Mouse (Mus musculus) thymus, postnatal 4 days (tissue): ENCODE measurements at regions not wholly inside any gene's neighbourhood (a gene's known extent, or its start where the extent isn't known, plus 50 kb on each side); places are given as distances from the start of the nearest gene placed in this dataset.

Source experiments
- DNase-seq: peaks from one replicate; pipeline ENCODE4 v3.0.0; 2021

DNA sequence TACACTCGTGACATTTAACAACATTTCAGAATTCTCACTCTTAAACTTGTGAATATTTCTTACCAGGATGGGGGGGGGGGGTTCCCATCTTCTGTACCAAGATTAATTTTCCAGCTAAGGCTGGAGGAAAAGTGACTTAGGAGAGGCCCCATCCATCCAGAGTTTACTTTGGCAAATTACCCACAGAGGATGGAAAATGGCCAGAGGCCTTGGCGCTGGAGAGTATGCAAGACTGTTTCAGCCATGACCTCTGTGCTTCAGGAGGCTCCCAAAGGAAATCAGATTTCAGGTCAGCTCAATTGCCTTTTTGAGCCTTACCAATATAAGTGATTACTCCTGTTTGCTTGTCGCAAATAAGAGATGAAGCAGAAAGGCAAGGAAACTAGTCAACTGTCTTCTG, 143.4 kb upstream of the F930015N05Rik start:
- no peak for DNase-seq

DNA sequence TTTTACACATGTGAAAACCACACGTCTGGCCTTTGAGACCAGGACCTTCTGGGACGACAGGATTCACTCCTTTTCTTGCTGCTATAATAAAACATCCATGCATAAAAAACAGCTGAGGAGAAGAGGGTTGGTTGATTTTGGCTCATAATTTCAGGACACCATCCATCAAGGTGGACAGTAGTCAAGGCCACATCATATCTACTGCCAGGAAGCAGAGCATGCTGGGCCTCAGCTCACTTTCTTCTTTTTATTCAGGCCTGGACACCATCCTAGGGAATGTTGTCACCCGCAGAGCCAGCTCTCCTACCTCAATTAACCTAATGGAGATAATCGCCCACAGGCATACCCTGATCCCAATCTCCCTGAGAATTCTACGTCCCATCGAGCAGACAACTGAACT, 149.6 kb upstream of the F930015N05Rik start:
- no peak for DNase-seq

DNA sequence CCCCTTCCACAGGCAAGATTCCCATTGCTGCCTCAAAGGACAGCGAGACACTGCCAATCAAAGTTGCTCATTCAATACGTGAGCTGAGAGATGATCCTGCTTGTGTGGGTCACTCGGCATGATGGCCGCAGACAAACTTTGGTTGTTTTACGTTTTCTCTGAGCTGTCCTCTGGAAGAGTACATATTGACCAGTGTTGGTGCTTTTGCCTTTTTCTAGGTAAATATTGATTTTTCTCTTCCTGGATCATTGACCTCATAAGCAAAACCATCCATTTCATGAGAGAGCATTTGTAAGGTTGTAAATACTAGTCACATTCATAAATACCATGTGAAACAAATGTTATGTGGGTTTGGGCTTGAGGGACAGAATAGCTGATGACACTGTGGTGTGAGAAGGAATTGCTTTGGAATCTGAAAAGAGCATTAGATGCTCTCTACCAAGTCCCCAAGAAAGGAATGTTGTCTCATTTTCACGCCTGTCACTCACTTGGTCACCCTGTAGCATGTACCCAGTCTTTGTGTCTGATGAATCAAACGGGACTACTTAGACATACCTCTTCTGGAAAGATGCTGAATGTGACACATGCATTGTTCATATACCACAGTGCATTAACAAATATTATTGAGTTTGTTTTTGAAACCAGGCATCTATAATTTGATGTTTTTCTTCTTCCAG, 150.7 kb upstream of the F930015N05Rik start:
- no peak for DNase-seq

DNA sequence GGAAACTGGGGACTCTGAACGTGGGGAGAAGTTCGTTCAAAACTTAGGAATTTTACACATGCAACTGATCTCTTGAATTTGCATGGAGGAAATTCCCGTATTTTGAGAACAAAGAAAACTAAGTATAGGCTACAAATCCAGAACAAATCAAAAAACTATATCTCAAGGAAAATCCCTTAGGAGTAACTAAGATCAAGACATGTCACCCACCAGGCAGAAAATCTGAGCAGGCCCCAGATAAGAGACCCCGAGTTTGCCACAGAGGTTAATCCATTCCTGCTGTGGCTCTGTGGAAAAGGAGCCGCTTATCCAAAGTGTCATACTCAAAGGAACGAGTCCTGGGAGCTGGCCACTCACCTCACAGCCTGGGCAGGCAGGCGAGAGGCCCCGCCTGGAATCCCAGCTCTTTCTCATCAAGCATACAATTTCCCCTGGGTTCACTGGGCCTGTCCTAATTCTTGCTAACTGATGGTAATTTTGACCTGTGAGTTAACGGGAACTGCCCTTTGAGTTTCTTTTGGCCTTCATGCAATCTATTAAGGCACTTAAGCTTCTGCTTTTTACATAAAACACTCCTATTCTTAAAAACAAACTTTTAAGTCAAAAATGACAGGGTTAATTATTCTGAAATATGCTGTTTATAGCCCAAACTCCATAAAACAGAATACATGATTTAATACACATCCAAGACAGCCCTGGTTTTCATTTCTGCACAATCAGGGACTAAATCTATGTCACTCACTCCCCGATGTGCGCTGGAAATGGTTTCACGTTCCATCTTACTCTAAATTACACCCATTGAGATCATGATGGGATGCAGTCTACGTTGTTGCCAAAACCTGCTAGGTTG, 151.5 kb upstream of the F930015N05Rik start:
- DNase-seq, result no peak

DNA sequence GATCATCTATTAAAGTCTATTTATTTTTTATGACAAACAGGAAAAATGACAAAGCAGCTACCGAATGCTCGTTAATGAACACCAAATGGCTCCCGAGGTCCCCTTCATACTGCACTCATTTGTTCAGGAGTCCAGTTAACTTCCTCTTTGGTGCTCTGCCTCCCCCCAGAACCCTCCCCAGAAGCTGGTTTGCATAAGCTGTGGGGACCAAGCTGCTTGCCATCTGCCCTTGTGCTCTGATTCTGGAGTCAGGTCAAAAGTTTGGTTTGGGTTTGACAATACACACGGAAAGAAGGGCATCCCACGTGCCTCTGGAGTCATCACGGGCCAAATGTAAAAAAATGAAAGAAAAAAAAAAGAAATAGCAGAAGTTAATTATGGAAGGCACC, 152.1 kb upstream of the F930015N05Rik start:
- DNase-seq, result no peak

DNA sequence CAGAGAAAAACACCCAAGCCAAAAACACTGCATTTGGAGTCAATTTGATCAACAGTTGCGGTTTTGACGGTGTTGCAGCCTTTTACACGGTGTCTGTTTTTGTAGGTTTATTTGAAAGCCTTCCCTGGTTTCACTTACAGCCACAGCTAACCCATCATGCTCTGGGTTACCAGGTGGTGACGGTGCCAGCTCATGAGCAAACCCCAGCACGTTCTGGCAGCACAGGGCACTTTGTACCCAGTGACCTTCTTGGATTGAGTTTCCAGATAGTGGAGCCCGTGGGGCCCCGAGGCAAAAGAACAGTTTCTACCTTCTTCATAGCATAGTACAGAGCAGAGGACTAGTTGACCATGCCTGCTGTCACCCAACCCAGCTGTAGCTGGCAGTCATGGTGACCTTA, 152.6 kb upstream of the F930015N05Rik start:
- no peak for DNase-seq

DNA sequence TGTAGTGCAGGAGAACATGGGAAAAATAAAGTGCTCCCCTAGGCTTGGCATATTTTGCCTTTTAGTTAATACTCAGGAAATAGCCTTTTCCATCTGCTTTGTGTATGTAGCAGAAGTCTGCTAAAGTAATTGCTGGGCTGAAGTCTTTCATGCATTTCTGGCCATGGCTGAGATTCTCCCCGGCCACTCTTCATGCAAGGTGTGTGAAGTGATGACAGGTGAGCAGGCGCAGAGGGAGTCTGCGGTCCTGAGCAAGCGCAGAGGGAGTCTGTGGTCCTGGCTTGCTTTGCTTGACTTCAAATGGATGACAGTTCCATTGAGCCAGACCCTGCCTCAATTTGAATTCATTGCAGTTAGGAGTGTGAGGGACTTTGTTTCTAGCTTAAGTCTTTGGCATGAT, 153.6 kb upstream of the F930015N05Rik start:
- no peak for DNase-seq

DNA sequence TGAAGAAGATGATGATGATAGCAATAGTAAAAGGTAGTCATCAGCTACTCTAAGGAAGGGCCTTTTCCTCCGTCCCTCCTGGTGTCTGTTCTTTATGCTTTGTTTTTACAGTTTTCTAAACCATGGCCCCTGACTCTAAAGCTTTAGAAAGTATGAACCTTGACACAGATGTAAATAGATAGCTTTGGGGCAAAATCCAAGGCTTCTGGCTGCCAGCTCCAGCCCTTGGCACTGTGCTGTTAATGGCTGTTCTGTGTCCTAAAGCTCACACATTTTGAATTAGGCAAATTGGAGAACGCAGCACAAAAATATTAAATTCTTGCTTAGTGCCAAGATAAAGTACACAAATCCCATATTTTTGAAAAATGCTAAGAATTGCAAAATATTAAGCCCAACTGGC, 155.8 kb upstream of the F930015N05Rik start:
- DNase-seq, result no peak

DNA sequence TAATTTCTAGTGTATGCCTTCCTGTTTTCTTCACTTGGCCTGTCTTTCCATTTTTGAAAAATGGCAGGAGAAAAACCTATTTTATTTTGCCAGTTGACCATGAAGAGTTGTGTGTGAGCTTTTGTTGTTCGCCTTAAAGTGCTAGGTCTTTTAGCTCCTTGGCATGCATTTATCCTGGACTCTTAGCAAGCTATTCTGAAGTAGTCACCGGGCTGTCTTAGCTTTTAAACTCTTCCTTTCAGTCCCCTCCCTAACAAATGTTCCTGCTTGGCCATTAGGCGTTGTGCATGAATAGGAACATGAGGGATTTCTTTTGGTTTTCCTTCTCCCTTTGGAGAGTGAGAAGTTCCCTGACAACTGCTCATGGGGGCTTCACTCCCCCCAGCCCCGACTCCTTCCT, 160.9 kb upstream of the F930015N05Rik start:
- no peak for DNase-seq

DNA sequence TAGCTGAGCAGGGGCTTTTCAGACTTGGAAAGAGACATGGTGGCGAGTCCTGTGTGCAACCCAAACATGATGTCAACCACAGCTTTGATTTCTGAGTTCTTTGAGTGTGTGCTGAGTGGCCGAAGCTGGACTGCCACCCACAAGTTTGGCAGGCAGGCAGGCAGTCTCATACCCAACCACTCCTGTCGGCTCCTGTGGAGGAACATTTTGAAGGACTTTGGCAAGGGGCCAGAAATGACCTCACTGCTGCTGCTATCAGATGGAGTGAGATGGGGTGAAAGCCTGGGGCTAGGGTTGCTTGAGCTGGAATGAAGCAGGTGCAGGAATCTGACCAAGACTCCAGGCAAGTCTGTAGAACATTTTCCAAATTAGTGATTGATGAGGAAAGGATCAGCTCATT, 162.7 kb upstream of the F930015N05Rik start:
- no peak for DNase-seq

DNA sequence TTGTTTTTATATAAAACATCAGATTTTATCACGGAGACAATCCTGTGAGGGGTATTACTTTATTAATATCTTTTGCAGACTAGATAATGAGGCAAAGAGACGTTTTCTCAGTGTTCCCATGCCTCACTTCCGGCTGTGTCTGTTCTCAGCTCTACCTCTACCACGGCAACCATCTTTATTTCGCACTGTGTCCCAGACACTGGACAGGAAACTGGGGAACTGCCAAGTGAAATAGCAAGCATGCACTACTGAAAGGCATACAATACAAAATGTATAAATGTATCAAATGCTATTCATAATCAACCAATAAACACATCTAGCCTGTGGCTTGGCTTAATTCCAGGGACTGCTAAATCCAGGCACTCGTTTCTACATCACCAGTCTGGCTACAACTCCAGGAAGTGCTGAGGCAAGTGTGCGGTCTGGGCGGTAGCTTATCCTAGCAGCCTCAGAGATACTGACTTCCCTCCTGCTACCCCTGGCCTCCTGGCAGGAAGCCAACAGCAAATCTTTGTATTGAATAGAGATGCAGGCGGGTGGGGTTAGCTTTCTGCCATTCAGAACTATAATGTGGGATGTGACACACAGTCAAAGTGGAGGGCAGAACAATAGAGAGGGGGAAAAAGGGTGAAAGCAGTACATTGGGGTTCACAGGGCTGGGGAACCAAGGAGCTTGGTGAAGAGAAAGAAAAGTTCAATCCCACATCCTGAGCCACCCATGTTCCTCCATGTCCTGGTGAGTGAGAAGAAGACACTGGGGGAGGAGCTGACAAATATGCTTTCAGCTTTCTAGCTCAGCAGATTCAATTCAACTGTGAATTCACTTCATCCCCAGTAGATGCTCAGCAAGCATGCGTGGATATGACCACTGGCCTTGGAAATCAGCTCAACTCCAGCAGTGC, 164.0 kb upstream of the F930015N05Rik start:
- peak; percentile 30 for DNase-seq

DNA sequence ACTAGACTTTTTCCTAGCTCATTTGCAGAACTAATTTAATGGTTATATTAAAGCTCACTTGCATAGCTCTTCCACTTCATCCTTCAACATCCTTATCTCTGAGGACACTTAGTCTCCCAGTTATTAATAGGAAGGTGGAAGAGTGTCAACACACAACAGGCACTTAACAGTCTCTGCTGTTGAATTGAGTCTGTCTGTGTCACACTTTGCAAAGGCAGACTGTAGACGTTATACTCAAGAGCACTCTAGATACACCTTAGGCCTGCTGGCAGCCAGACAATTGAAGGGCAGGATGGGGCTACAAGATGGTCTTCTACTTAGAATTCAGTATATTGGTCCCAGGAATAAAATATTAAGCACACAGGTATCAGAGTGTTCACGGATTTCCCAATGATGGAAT, 172.6 kb upstream of the F930015N05Rik start:
- DNase-seq, result no peak

DNA sequence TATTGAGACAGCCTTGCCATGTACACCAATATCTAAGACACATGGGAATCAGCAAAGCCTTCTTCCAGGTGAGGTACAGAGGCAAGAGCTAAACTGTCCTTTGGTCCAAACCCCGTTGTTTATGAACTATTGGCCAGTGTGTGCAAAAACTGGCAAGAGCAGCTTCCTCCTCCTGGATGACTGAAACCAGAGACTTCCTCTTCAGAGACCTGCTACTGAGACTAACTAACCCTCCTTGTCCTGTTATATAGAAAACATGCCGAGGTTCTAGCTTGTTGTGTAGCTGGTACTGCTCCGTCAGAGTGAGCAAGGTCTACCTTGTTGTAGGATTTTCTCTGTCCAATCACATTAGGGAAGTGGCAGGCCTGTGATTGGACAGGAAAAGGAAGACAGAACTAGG, 174.3 kb upstream of the F930015N05Rik start:
- no peak for DNase-seq

DNA sequence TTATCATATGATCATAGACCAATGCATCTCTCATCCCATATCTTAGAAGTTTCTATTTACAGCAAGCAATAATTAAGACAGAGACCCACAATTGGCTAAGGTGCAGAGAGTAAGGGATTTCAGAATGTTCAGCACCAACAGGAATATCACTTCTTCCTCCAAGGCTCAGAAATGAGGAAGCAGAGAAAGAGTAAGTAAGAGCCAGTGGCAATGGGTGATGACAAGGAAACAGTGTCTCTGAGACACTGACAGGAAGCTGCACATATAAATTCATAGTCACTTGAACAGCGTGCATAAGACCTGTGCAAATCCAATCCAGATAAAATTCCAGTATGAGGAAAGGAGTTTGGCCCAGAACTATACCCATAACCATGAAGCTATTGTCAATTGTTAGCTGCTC, 178.7 kb upstream of the F930015N05Rik start:
- no peak for DNase-seq

DNA sequence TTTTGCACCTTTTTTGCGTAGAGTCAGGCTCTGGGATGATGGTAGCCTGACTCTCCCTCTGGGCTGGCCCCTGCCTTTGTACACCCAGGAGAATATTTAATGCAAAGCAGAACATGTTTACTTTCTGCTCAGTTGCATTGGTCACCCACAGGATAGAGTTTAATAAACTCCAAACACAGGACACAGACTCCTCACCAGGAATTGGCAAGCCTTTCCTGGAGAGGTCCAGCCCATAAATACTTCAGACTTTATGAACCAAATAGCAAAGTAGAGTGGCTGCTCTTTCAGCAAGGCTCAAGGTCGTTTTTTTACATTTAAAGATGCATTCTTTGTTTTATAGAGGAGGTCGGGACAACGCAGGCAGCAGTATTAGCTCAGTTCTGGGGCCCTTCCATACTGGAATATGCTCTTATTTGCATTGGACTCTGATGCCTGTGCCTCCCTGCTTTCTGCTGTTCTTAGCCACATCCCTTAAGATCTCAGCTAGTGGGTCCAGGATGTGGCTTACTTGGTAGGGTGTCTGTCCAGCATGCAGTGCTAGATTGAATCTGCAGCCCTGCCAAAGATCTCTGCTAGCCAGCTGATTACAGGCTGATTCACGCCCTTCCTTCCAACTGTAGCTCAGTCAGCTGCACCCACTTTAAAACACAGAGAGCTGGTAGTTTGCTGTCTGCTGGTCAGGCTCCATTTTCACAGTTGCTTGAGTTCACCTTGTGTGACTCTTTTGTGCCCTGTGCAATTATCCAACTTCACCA, 182.4 kb upstream of the F930015N05Rik start:
- DNase-seq, result no peak

DNA sequence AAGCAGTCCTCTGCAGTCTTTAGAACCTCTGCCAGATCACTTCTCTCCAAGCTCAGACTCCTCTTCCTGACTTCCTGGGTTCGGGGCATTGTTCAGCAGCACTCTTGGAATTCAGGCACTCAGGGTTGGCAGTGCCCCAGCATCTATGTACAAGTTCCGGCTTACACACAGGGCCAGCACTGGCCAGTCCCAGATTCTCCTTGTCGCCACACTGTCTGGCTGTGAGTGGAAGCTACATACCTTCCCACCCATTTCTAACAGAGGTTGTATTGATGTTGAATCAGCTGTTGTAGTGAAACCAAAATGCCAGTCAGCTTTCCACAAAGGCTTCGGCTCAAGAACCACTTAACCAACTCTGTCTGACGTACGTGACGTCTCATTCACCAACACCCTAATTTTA, 190.7 kb upstream of the F930015N05Rik start:
- DNase-seq, result no peak

DNA sequence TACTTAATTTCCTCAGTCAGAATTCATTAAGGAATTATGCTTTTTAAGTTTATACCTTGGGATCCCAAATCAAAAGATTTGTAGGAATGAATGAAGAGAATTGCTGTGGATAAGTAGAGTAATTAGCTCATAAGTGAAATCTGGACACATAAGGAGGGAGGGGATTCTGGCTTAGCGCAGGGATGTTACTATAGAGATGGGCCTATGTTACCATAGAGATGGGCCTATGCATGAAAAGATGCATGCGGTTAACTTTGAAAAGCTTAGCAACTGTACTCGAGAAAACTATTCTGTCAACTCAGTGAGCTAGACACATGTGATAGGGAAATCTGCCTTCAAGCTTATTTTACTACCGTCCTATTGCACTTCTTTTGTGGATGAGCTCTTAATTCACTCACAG, 204.5 kb upstream of the F930015N05Rik start:
- no peak for DNase-seq

DNA sequence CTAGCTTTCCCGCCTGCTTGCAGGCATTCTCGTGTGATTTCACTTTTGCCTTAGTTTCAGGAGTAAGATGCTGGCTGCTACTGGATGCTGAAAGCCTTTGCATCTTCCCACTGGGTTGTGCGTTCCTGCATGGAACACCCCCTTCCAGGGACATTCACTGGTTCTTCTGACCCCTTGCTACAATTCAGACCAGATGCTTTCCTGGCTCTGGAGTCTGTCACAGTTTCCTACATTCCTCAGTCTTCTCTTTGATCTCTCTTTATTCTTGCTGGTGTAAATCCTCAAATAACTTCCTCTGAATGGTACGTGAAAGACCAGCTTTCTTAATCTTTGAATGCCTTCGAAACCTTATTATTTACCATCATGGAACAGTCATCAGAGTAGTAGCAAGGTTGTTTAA, 206.7 kb upstream of the F930015N05Rik start:
- DNase-seq, result no peak

DNA sequence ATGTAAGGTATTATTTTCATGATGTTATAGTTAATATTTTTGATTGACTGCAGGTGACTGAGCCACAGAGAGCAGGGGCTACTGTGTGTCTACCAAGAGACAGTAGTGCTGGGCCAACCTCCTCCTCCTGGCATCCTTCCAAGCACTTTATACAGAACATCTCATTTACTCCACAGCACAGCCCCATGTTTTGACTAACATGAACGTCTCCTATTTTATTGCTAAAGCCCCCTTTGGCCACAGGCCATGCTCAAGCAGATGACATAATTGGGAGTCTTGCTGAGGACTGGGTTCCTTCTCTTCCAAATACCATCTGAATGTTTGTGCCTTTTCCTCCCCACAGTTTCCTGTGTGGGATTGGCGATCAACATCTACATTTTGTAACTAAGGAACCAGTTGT, 211.5 kb upstream of the F930015N05Rik start:
- DNase-seq, result no peak

DNA sequence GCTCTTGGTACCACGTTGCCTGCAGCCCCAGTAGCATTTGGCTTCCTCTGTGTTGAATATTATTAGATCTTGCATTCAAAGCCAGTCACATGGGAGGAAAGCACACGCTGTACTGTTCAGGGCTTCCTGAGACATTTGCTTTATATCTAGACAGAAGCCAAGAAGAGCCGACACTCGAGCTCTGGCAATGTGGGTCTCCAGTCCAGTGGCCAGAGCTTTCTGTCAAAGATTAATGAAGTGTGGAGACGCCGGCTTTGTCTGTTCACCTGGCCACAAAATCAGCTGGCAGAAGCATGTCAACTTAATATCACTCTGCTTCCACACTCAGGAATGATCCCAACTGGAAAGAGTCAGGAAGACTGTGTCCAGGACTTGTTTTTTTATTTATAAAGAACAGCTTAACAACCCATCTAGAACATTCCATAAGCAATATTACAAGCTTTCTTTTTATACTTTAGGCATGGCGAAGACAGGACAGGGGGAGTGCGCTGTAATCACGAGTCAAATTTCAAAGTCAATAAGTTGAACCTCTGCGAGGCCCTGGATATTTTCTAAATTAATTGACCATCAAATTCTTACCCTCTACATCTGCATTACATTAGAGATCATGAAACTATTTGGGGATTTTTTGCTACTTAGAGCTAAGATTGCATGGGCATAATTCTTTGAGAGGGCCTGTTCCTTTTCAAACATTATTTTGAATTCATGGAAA, 214.3 kb upstream of the F930015N05Rik start:
- no peak for DNase-seq

DNA sequence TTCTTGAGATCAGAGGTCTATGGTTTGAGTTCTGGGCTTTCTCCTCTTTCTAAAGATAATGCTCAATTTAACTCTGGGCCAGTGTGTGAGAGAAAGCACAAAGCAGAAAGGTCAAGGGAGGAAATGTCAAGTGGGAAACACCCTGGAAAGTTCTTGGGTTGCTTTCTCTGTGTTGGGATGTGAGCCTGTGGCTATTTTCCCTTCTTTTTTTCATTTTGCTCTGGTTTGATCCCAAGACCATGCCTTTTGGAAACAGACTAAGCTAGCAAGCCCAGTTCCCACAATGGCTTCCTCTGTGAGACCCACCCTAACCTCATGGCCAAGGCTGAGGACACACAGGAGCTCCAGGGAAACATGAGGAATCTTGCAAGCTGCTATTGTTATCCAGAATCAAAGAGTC, 216.4 kb upstream of the F930015N05Rik start:
- no peak for DNase-seq

DNA sequence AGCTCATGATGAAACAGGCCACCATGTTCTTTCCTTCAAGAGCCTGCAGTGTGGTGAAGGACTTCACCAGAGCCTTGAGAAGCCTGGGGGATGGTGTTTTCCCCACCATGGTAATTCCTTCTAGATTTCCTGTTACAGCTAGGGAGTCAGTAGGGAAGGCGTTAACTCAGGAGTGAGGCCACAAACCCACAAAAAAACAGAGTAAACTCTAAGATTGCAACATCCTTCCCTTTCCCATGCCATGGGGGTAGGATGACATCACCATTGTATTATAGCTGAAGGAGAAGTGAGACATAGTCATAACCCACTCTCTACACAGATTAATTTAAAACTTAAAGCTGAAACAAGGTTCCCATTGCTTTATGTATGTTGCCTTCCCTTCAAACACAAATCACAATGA, 218.7 kb upstream of the F930015N05Rik start:
- DNase-seq, result no peak
